Mouse (Mus musculus): ENCODE results near the gene Prdx5. TPM values are rescaled to one million over a fixed set of nuclear protein-coding genes. Genes with fewer than 3 reads are reported as not detected.

The Prdx5 gene
- polyA plus RNA-seq, 1 experiment: 276 TPM

DNA sequence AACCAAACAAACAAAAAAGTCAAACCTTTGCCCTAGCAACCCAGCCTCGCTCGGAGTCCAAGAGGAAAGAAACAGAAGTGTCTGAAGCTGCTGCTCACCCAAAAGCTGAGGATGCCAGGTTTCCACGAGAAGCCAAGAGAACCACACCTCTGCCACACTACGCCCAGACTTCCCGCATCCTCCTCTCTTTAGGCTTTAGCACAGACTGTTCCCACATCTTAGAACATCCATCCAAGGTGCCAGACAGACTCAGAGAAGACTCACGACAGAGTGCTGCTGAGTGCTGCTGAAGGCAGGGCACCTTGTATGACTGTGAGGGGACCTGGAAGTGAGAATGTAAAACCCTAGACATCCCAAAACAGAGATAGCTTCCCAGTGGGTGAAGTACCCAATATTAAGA lies 34.1 kb downstream of the Prdx5 start:
- Histone ChIP-seq H3K4me3 (no peak overlapping the region), H3K4me2 (ENCODE audit: low read depth) (no peak overlapping the region), H3K36me3 (ENCODE audit: control insufficient read depth, insufficient read depth) (no peaks in the 10 kb centered on the region), H3K79me2 (ENCODE audit: control insufficient read depth, insufficient read depth) (no peaks in the 10 kb centered on the region), H3K27me3 (ENCODE audit: control insufficient read depth, insufficient read depth, insufficient read length) (no peaks in the 10 kb centered on the region), H3ac (ENCODE audit: control insufficient read depth, insufficient read length) (no peak overlapping the region)
- TF ChIP-seq TCF3 (IDR thresholded peaks at IDR 0.05; ENCODE audit: insufficient read length, low read depth): no peak
- TF ChIP-seq CEBPB (IDR thresholded peaks at IDR 0.05; ENCODE audit: insufficient read depth, poor library complexity, severe bottlenecking): no peak
- TF ChIP-seq MYOG (IDR thresholded peaks at IDR 0.05; ENCODE audit: control insufficient read depth in 1 of 3, insufficient read depth in 1 of 3, insufficient read length in 2 of 3, low read depth in 2 of 3): no peak
- no peak for TF ChIP-seq MYOD1 (IDR thresholded peaks at IDR 0.05; ENCODE audit: control insufficient read depth in 1 of 3, insufficient read length in 2 of 3, low read depth in 2 of 3)
- no peak for TF ChIP-seq POLR2A (IDR thresholded peaks at IDR 0.05; ENCODE audit: insufficient read length, low read depth)
- TF ChIP-seq MAX (IDR thresholded peaks at IDR 0.05; ENCODE audit: low read depth): no peak
- no peak for TF ChIP-seq SRF (IDR thresholded peaks at IDR 0.05; ENCODE audit: control insufficient read depth, insufficient read length, low read depth)
- TF ChIP-seq TCF12 (IDR thresholded peaks at IDR 0.05; ENCODE audit: insufficient read depth, poor library complexity, severe bottlenecking): no peak
- no peak for TF ChIP-seq REST (IDR thresholded peaks at IDR 0.05; ENCODE audit: insufficient read depth, insufficient read length)
- no peak for TF ChIP-seq POLR2AphosphoS2 (IDR thresholded peaks at IDR 0.05; ENCODE audit: insufficient read length, low read depth)
- TF ChIP-seq USF1 (IDR thresholded peaks at IDR 0.05; ENCODE audit: low read depth): no peak
- no peak for TF ChIP-seq E2F4 (IDR thresholded peaks at IDR 0.05; ENCODE audit: insufficient read depth)

DNA sequence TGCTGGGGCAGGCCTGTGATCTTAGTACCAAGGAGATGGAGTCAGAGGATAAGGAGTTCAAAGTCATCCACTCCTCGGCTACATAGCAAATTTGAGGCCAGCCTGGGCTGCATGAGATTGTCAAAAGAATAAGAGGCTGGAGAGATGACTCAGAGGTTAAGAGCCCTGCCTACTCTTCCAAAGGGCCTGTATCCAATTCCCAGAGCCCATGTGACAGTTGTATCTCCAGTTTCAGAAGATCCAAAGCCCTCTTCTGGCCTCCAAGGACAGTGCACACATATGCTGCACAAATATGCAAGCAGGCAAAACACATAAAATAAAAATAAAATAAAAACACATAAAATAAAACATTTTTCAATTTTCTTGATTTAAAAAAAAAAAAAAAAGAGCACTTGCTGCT lies 35.6 kb downstream of the Prdx5 start:
- Histone ChIP-seq H3K79me2 (ENCODE audit: control insufficient read depth, insufficient read depth) (no peaks in the 10 kb centered on the region), H3K27me3 (ENCODE audit: control insufficient read depth, insufficient read depth, insufficient read length) (no peaks in the 10 kb centered on the region), H3K4me3 (no peak overlapping the region), H3K4me2 (ENCODE audit: low read depth) (no peak overlapping the region), H3K36me3 (ENCODE audit: control insufficient read depth, insufficient read depth) (no peaks in the 10 kb centered on the region), H3ac (ENCODE audit: control insufficient read depth, insufficient read length) (no peak overlapping the region)
- TF ChIP-seq E2F4 (IDR thresholded peaks at IDR 0.05; ENCODE audit: insufficient read depth) (no peak), USF1 (IDR thresholded peaks at IDR 0.05; ENCODE audit: low read depth) (peak; percentile 60)

DNA sequence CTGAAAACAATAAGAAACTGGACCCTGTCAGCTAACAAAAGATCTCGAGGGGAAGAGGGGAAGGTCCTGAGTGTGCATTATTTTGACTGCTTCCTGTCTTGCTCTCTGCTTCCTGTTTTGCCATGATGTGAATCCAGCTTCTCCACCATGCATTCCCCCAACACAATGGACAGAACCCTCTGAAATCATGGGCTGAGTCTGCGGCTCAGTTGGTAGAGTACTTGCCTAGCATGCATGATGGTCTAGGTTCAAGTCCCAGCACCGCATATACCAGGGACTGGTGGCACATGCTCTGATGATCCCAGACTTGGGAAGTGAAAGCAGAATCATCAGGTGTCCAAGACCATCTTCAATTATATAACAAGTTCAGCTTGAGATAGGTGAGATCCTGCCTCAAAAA lies 37.2 kb downstream of the Prdx5 start:
- Histone ChIP-seq H3K4me3 (no peak overlapping the region), H3K36me3 (ENCODE audit: control insufficient read depth, insufficient read depth) (no peaks in the 10 kb centered on the region), H3K27me3 (ENCODE audit: control insufficient read depth, insufficient read depth, insufficient read length) (no peaks in the 10 kb centered on the region), H3ac (ENCODE audit: control insufficient read depth, insufficient read length) (no peak overlapping the region), H3K79me2 (ENCODE audit: control insufficient read depth, insufficient read depth) (no peaks in the 10 kb centered on the region), H3K4me2 (ENCODE audit: low read depth) (no peak overlapping the region)
- TF ChIP-seq POLR2A (IDR thresholded peaks at IDR 0.05; ENCODE audit: insufficient read length, low read depth) (no peak), MYOG (IDR thresholded peaks at IDR 0.05; ENCODE audit: control insufficient read depth in 1 of 3, insufficient read depth in 1 of 3, insufficient read length in 2 of 3, low read depth in 2 of 3) (no peak), TCF12 (IDR thresholded peaks at IDR 0.05; ENCODE audit: insufficient read depth, poor library complexity, severe bottlenecking) (no peak), MAX (IDR thresholded peaks at IDR 0.05; ENCODE audit: low read depth) (no peak), SRF (IDR thresholded peaks at IDR 0.05; ENCODE audit: control insufficient read depth, insufficient read length, low read depth) (no peak), POLR2AphosphoS2 (IDR thresholded peaks at IDR 0.05; ENCODE audit: insufficient read length, low read depth) (no peak)

DNA sequence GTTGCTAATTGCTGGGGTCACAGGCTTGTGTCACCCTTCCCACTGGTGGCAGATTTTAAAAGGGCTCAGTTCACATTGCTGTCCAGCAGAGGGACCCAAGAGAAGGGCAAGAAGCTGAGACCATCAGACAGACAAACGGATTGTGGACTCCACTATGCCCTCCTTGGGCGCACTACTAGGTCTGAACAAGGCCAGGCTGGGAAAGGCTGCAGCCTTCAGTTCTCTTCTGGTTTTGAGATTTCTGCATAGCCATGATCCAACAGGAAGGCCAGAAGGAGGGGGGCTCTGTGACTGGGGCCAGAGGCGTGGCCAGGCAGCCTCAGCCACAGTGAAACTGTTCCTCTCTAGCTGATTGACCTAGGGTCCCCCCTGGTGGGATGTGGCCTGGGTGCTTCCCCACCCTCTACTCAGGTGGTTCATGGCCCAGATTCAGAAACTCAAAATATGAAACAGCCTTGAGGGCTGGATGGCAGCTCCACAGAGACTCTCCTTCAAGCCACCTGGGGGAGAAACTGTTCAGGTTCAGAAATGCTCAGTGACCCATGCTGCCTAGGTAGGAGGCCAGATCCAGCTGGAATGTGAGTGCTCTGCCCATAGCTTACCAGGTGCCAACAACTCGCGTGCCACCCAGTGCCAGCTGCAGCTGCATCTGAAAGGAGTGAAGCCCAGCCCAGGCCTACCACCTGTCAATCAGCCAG lies 38.2 kb downstream of the Prdx5 start:
- Histone ChIP-seq H3ac (ENCODE audit: control insufficient read depth, insufficient read length) (no peak overlapping the region), H3K27me3 (ENCODE audit: control insufficient read depth, insufficient read depth, insufficient read length) (no peaks in the 10 kb centered on the region), H3K4me2 (ENCODE audit: low read depth) (peak overlapping the region; percentile 22), H3K4me3 (no peak overlapping the region), H3K36me3 (ENCODE audit: control insufficient read depth, insufficient read depth) (no peaks in the 10 kb centered on the region), H3K79me2 (ENCODE audit: control insufficient read depth, insufficient read depth) (no peaks in the 10 kb centered on the region)
- TF ChIP-seq POLR2AphosphoS2 (IDR thresholded peaks at IDR 0.05; ENCODE audit: insufficient read length, low read depth) (no peak), MAX (IDR thresholded peaks at IDR 0.05; ENCODE audit: low read depth) (no peak), E2F4 (IDR thresholded peaks at IDR 0.05; ENCODE audit: insufficient read depth) (no peak), MYOD1 (IDR thresholded peaks at IDR 0.05; ENCODE audit: control insufficient read depth in 1 of 3, insufficient read length in 2 of 3, low read depth in 2 of 3) (peak in 1 of 3 experiments; percentile 65), CEBPB (IDR thresholded peaks at IDR 0.05; ENCODE audit: insufficient read depth, poor library complexity, severe bottlenecking) (no peak), TCF12 (IDR thresholded peaks at IDR 0.05; ENCODE audit: insufficient read depth, poor library complexity, severe bottlenecking) (no peak), TCF3 (IDR thresholded peaks at IDR 0.05; ENCODE audit: insufficient read length, low read depth) (no peak), MYOG (IDR thresholded peaks at IDR 0.05; ENCODE audit: control insufficient read depth in 1 of 3, insufficient read depth in 1 of 3, insufficient read length in 2 of 3, low read depth in 2 of 3) (peak in 1 of 3 experiments; percentile 52), SRF (IDR thresholded peaks at IDR 0.05; ENCODE audit: control insufficient read depth, insufficient read length, low read depth) (no peak), USF1 (IDR thresholded peaks at IDR 0.05; ENCODE audit: low read depth) (no peak)

DNA sequence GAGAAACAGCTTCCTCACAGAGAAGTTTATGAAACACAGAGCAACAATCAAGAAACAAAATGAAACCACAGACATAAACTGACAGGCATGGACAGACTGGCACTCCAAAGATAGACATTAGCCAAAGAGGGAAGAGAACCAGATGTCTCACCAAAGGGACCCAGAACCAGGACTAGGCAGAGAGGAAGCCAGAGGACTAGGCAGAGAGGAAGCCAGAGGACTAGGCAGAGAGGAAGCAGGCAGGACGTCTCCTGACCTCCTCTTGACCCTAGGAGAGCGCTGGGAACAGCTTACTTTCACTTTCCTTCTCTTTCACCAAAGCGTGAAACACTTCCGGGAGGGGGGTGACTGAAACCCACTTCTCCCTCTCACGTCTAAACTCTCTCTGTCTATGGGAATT lies 40.6 kb downstream of the Prdx5 start:
- Histone ChIP-seq H3K79me2 (ENCODE audit: control insufficient read depth, insufficient read depth) (no peaks in the 10 kb centered on the region), H3ac (ENCODE audit: control insufficient read depth, insufficient read length) (no peak overlapping the region), H3K36me3 (ENCODE audit: control insufficient read depth, insufficient read depth) (no peaks in the 10 kb centered on the region), H3K4me2 (ENCODE audit: low read depth) (peak overlapping the region; percentile 66), H3K4me3 (no peak overlapping the region), H3K27me3 (ENCODE audit: control insufficient read depth, insufficient read depth, insufficient read length) (no peaks in the 10 kb centered on the region)
- TF ChIP-seq E2F4 (IDR thresholded peaks at IDR 0.05; ENCODE audit: insufficient read depth) (no peak), CEBPB (IDR thresholded peaks at IDR 0.05; ENCODE audit: insufficient read depth, poor library complexity, severe bottlenecking) (0 out of 2 replicates have a peak, but pooled peaks have one; percentile 31)

Measured in myocyte (in vitro differentiated cells).